27 mouse cellular contexts compared by ENCODE assay signal in the genomic region with DNA sequence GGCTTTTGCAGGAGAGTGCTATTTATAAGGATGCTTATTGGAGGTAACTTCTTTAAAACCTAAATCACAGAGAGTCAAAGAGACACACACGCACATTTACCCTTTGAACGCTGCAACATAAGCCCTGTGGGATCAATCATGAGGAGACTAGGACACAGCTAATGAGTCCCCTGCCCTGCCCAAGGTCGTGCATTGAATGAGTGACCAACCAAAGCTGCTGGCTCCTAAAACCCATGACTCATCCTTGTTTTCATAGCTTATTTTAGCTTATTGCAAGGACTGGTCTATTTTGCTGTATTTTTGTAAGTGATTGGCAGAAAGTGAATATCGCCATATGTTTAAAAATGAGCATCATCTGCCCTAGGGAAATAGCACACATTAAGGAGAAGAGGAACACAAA. TPM values are rescaled to one million over a fixed set of nuclear protein-coding genes. Genes with fewer than 3 reads are reported as not detected.
DNase-seq lines count a peak whose midpoint lies in the region; ATAC-seq lines count a peak whose summit lies in the region.
"Had no signal": no experiment of that assay in that cellular context is flagged by ENCODE, and none has a peak within 500 bp of the region (broad histone marks: within the 10 kb centered on the region; RNA-seq: fewer than 3 reads in every experiment).

No protein-coding gene starts in this region.

- WGBS in midbrain, embryonic 15.5 days = 57% methylated on average over 4 of the region's 4 CpGs

- no peak overlapping the region for H3K27ac ChIP-seq in midbrain, embryonic 15.5 days
- H3K27ac ChIP-seq: forebrain, embryonic 13.5 days; heart, embryonic 10.5 days; heart, embryonic 15.5 days; kidney, embryonic 15.5 days; liver, embryonic 15.5 days; neural tube, embryonic 15.5 days had no signal

- no peaks in the 10 kb centered on the region for H3K27me3 ChIP-seq in midbrain, embryonic 15.5 days (replicated peaks)
- H3K27me3 ChIP-seq: forebrain, embryonic 13.5 days; heart, embryonic 15.5 days; kidney, embryonic 15.5 days; liver, embryonic 15.5 days; neural tube, embryonic 15.5 days had no signal

- ATAC-seq in midbrain, embryonic 15.5 days (replicated peaks) = no peak
- ATAC-seq: CD4-positive, CD25-positive, alpha-beta regulatory T cell, adult 4 months; forebrain, embryonic 13.5 days; hindbrain, embryonic 16.5 days had no signal

- no peak overlapping the region for H3K4me2 ChIP-seq in midbrain, embryonic 15.5 days
- H3K4me2 ChIP-seq: forebrain, embryonic 13.5 days; heart, embryonic 15.5 days; kidney, embryonic 15.5 days; liver, embryonic 15.5 days; lung, embryonic 14.5 days; neural tube, embryonic 15.5 days had no signal

- H3K4me1 ChIP-seq in midbrain, embryonic 15.5 days = no peaks in the 10 kb centered on the region
- H3K4me1 ChIP-seq: forebrain, embryonic 13.5 days; heart, embryonic 10.5 days; heart, embryonic 15.5 days; kidney, embryonic 15.5 days; liver, embryonic 15.5 days; neural tube, embryonic 15.5 days had no signal

- DNase-seq in adrenal gland, adult 2 months = peak; percentile 75
- no peak for DNase-seq in adrenal gland, adult 18-20 months (ENCODE audit: low spot score in 2 of 2)
- peak; percentile 12 for DNase-seq in 3T3-L1 (ENCODE audit: low read depth, low spot score)
- peak; percentile 16 for DNase-seq in NIH3T3 (ENCODE audit: low read depth)
- peak; percentile 47 to 69 for DNase-seq in adrenal gland, postnatal 36 days
- DNase-seq in thymus, postnatal 36 days = no peak
- DNase-seq: cerebellum, adult 8-10 months; cerebellum, postnatal 36 days; gastrocnemius, postnatal 10 days; kidney, adult 18-20 months; kidney, postnatal 36 days; layer of hippocampus, postnatal 36 days; liver; lung, embryonic 14.5 days; lung, postnatal 14 days; midbrain, embryonic 14.5 days; spleen, adult 18-20 months; thymus, postnatal 25 days had no signal

- no peaks in the 10 kb centered on the region for H3K9me3 ChIP-seq in midbrain, embryonic 15.5 days
- H3K9me3 ChIP-seq: forebrain, embryonic 13.5 days; heart, embryonic 10.5 days; heart, embryonic 15.5 days; kidney, embryonic 15.5 days; liver, embryonic 15.5 days; neural tube, embryonic 15.5 days had no signal

- no peak overlapping the region for H3K9ac ChIP-seq in midbrain, embryonic 15.5 days
- H3K9ac ChIP-seq: forebrain, embryonic 13.5 days; heart, embryonic 15.5 days; kidney, embryonic 15.5 days; liver, embryonic 15.5 days; lung, embryonic 14.5 days; neural tube, embryonic 15.5 days had no signal

- H3K36me3 ChIP-seq in midbrain, embryonic 15.5 days (replicated peaks) = no peaks in the 10 kb centered on the region
- H3K36me3 ChIP-seq: heart, embryonic 10.5 days; heart, embryonic 15.5 days; kidney, embryonic 15.5 days; liver, embryonic 15.5 days; neural tube, embryonic 15.5 days had no signal

- H3K4me3 ChIP-seq in midbrain, embryonic 15.5 days = no peak overlapping the region
- H3K4me3 ChIP-seq: forebrain, embryonic 13.5 days; heart, embryonic 10.5 days; heart, embryonic 15.5 days; kidney, embryonic 15.5 days; liver, embryonic 15.5 days; neural tube, embryonic 15.5 days had no signal

RNA-seq across cellular contexts. Expression of a gene that starts 17.6 kb away (rescaled TPM):
- total RNA-seq in adrenal gland, adult 2 months (2021) = 10 to 100 TPM; 35.0 to 48.0 TPM
- 9.3 and 12.2 TPM in 2 replicates for polyA plus RNA-seq in adrenal gland, adult 2 months (2012; rRNA removed)
- 10 to 100 TPM; 38.2 to 42.9 TPM for total RNA-seq in adrenal gland, adult 18-20 months (2021)
- total RNA-seq in adrenal gland, postnatal 36 days (2021) = 10 to 100 TPM; 39.0 to 48.7 TPM
- 29.8 and 33.3 TPM in 2 replicates for polyA plus RNA-seq in midbrain, embryonic 15.5 days (2015; fragmentation: Nextera tagmentation; extraction: Ambion mirVana)

Comparison
In these comparisons a context has a peak if more than half of its experiments do, and no peak if none do; other contexts are left out.
1. DNase-seq: peak in adrenal gland, adult 2 months (single experiment), 3T3-L1 (single experiment), NIH3T3 (single experiment) and adrenal gland, postnatal 36 days (2 of 2); none in adrenal gland, adult 18-20 months (0 of 2) and thymus, postnatal 36 days (0 of 2).